Mouse (Mus musculus) lung, adult 2 months (tissue): ENCODE measurements around the gene Ppp3ca.

Experiments used
- CTCF ChIP-seq: fragments of 200-500 bp; IDR thresholded peaks from 2 replicates; pipeline ENCODE4 v1.5.1; 2011; ENCODE audit warnings: mild to moderate bottlenecking, low read length, control low read depth; ENCODE audit not compliant: insufficient read depth
- POLR2A ChIP-seq: fragments of 200-500 bp; IDR thresholded peaks from 2 replicates; pipeline ENCODE4 v1.6.1; 2011; ENCODE audit warnings: low read depth, mild to moderate bottlenecking, control low read depth, low read length, borderline replicate concordance; ENCODE audit errors: extremely low read depth

DNA sequence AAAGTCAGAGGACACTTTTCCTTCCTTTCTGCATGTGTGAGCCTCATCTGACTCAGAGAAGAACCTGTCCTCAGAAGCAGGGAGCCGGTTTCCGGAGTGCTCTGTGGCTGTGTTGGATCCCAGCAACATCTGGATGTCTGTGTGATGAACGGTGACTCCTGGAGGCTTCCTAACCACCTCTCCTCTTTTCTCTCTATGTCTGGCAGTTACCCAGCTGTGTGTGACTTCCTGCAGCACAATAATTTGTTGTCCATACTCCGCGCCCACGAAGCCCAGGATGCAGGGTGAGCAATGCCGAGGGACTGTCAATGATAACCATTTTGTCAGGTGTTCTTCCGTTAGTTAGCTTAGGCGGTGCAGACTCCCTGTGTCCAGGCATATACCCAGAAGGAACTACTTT is 217.8 kb downstream of the Ppp3ca start:
- no peak for TF ChIP-seq POLR2A
- TF ChIP-seq CTCF = no peak
